Mouse (Mus musculus): Measurements from ENCODE around the gene Prkcz. TPM values are rescaled to one million over a fixed set of nuclear protein-coding genes. Genes with fewer than 3 reads are reported as not detected.
A peak's percentile ranks its signal among the peaks of the same experiment; 100 is the strongest.

Prkcz gene
- total and polyA plus RNA-seq, 2 experiments from 2014 or later, result 92.5 to 103 TPM

- WGBS, result 54% methylated on average over 4 of the region's 4 CpGs
- H3K4me2 ChIP-seq (ENCODE audit: low read depth), result no peak overlapping the region
- H3K4me1 ChIP-seq (ENCODE audit: insufficient read depth), result peaks cover 25% of the 10 kb centered on the region
- no peak overlapping the region for H3K4me3 ChIP-seq (ENCODE audit: low read depth, low read length)
- no peak for ATAC-seq
- no peaks in the 10 kb centered on the region for H3K27me3 ChIP-seq (ENCODE audit: insufficient read depth, low read length)
- TF ChIP-seq CTCF (IDR thresholded peaks at IDR 0.05; ENCODE audit: low read depth), result no peak
- DNase-seq, result no peak
- no peaks in the 10 kb centered on the region for H3K9me3 ChIP-seq (ENCODE audit: low read length)
- H3K27ac ChIP-seq (ENCODE audit: low read depth, low read length), result peak overlapping the region; percentile 35
- peaks cover 6% of the 10 kb centered on the region; the same call in 1 of the 2 replicates for H3K36me3 ChIP-seq (ENCODE audit: insufficient read depth)
- H3K9ac ChIP-seq, result no peak overlapping the region
Observed at GRCm38 (mm10) chr4:155301965-155302364, 59.2 kb downstream of the Prkcz start.

GRCm38 (mm10) chr4:155301098-155301447 is 60.1 kb downstream of the Prkcz start:
- ATAC-seq (no peak), DNase-seq (no peak)
- no peak overlapping the region for H3K9ac ChIP-seq
- WGBS, result 92% methylated on average over 7 of the region's 7 CpGs
- peaks cover 6% of the 10 kb centered on the region; the same call in 1 of the 2 replicates for H3K36me3 ChIP-seq (ENCODE audit: insufficient read depth)
- H3K27me3 ChIP-seq (ENCODE audit: insufficient read depth, low read length), result no peaks in the 10 kb centered on the region
- H3K27ac ChIP-seq (ENCODE audit: low read depth, low read length), result peak overlapping the region; percentile 35; the same call in 1 of the 2 replicates
- H3K4me1 ChIP-seq (ENCODE audit: insufficient read depth), result peaks cover 17% of the 10 kb centered on the region
- TF ChIP-seq CTCF (IDR thresholded peaks at IDR 0.05; ENCODE audit: low read depth), result no peak
- H3K9me3 ChIP-seq (ENCODE audit: low read length), result no peaks in the 10 kb centered on the region
- no peak overlapping the region for H3K4me3 ChIP-seq (ENCODE audit: low read depth, low read length)
- H3K4me2 ChIP-seq (ENCODE audit: low read depth), result no peak overlapping the region

GRCm38 (mm10) chr4:155300421-155301097 is 60.6 kb downstream of the Prkcz start:
- Histone ChIP-seq H3K4me3 (ENCODE audit: low read depth, low read length) (no peak overlapping the region), H3K9ac (no peak overlapping the region), H3K27ac (ENCODE audit: low read depth, low read length) (no peak overlapping the region), H3K4me1 (ENCODE audit: insufficient read depth) (peaks cover 13% of the 10 kb centered on the region; the same call in 1 of the 2 replicates), H3K36me3 (ENCODE audit: insufficient read depth) (peaks cover 6% of the 10 kb centered on the region; the same call in 1 of the 2 replicates), H3K9me3 (ENCODE audit: low read length) (no peaks in the 10 kb centered on the region), H3K27me3 (ENCODE audit: insufficient read depth, low read length) (no peaks in the 10 kb centered on the region), H3K4me2 (ENCODE audit: low read depth) (no peak overlapping the region)
- ATAC-seq (no peak), DNase-seq (no peak)
- TF ChIP-seq CTCF (IDR thresholded peaks at IDR 0.05; ENCODE audit: low read depth), result no peak
- 82% methylated on average over 21 of the region's 21 CpGs for WGBS

- no peak for TF ChIP-seq CTCF (IDR thresholded peaks at IDR 0.05; ENCODE audit: low read depth)
- 86% methylated on average over 4 of the region's 4 CpGs for WGBS
- H3K27me3 ChIP-seq (ENCODE audit: insufficient read depth, low read length), result no peaks in the 10 kb centered on the region
- no peak overlapping the region for H3K4me2 ChIP-seq (ENCODE audit: low read depth)
- H3K9me3 ChIP-seq (ENCODE audit: low read length), result no peaks in the 10 kb centered on the region
- H3K36me3 ChIP-seq (ENCODE audit: insufficient read depth), result peaks cover 6% of the 10 kb centered on the region; the same call in 1 of the 2 replicates
- H3K4me1 ChIP-seq (ENCODE audit: insufficient read depth), result 0 out of 2 replicates have a peak, but pooled peaks cover 11% of the 10 kb centered on the region
- H3K27ac ChIP-seq (ENCODE audit: low read depth, low read length), result no peak overlapping the region
- H3K4me3 ChIP-seq (ENCODE audit: low read depth, low read length), result no peak overlapping the region
- ATAC-seq (no peak), DNase-seq (no peak)
- no peak overlapping the region for H3K9ac ChIP-seq
Observed at GRCm38 (mm10) chr4:155298826-155299225, 62.3 kb downstream of the Prkcz start.

- H3K36me3 ChIP-seq (ENCODE audit: insufficient read depth), result peaks cover 13% of the 10 kb centered on the region; the same call in 1 of the 2 replicates
- H3K27ac ChIP-seq (ENCODE audit: low read depth, low read length), result 0 out of 2 replicates have a peak overlapping the region, but pooled peaks have one; percentile 88
- H3K4me3 ChIP-seq (ENCODE audit: low read depth, low read length), result no peak overlapping the region
- H3K4me2 ChIP-seq (ENCODE audit: low read depth), result no peak overlapping the region
- peak; percentile 61 for TF ChIP-seq CTCF (IDR thresholded peaks at IDR 0.05; ENCODE audit: low read depth)
- H3K27me3 ChIP-seq (ENCODE audit: insufficient read depth, low read length), result no peaks in the 10 kb centered on the region
- no peak overlapping the region for H3K9ac ChIP-seq
- WGBS, result 58% methylated on average over 2 of the region's 2 CpGs
- H3K4me1 ChIP-seq (ENCODE audit: insufficient read depth), result 0 out of 2 replicates have a peak, but pooled peaks cover 9% of the 10 kb centered on the region
- DNase-seq (no peak), ATAC-seq (no peak; the same call in 1 of the 2 replicates)
- H3K9me3 ChIP-seq (ENCODE audit: low read length), result no peaks in the 10 kb centered on the region
Observed at GRCm38 (mm10) chr4:155297057-155297456, 64.1 kb downstream of the Prkcz start.

- Histone ChIP-seq H3K27ac (ENCODE audit: low read depth, low read length) (peak overlapping the region; percentile 88), H3K4me2 (ENCODE audit: low read depth) (no peak overlapping the region)
- ATAC-seq, result peak; percentile 76
Observed at GRCm38 (mm10) chr4:155295996-155296395, 65.2 kb downstream of the Prkcz start.

GRCm38 (mm10) chr4:155295026-155295590 is 66.1 kb downstream of the Prkcz start:
- no peak overlapping the region for H3K4me3 ChIP-seq (ENCODE audit: low read depth, low read length)
- H3K4me2 ChIP-seq (ENCODE audit: low read depth), result no peak overlapping the region
- H3K9ac ChIP-seq, result no peak overlapping the region
- peak; percentile 54 for DNase-seq
- no peaks in the 10 kb centered on the region for H3K27me3 ChIP-seq (ENCODE audit: insufficient read depth, low read length)
- WGBS, result 73% methylated on average over 10 of the region's 10 CpGs
- no peak for ATAC-seq
- H3K4me1 ChIP-seq (ENCODE audit: insufficient read depth), result 0 out of 2 replicates have a peak, but pooled peaks cover 8% of the 10 kb centered on the region
- H3K9me3 ChIP-seq (ENCODE audit: low read length), result no peaks in the 10 kb centered on the region
- H3K36me3 ChIP-seq (ENCODE audit: insufficient read depth), result peaks cover 13% of the 10 kb centered on the region; the same call in 1 of the 2 replicates
- peak overlapping the region; percentile 88 for H3K27ac ChIP-seq (ENCODE audit: low read depth, low read length)
- TF ChIP-seq CTCF (IDR thresholded peaks at IDR 0.05; ENCODE audit: low read depth), result peak; percentile 46

More at GRCm38 (mm10) chr4:155295996-155296395, 65.2 kb downstream of the Prkcz start:
- 37% methylated on average over 4 of the region's 4 CpGs for WGBS
- Histone ChIP-seq H3K36me3 (ENCODE audit: insufficient read depth) (peaks cover 13% of the 10 kb centered on the region; the same call in 1 of the 2 replicates), H3K27me3 (ENCODE audit: insufficient read depth, low read length) (no peaks in the 10 kb centered on the region), H3K4me3 (ENCODE audit: low read depth, low read length) (no peak overlapping the region), H3K9ac (no peak overlapping the region), H3K9me3 (ENCODE audit: low read length) (no peaks in the 10 kb centered on the region), H3K4me1 (ENCODE audit: insufficient read depth) (0 out of 2 replicates have a peak, but pooled peaks cover 8% of the 10 kb centered on the region)
- peak; percentile 90 for DNase-seq
- peak; percentile 59 for TF ChIP-seq CTCF (IDR thresholded peaks at IDR 0.05; ENCODE audit: low read depth)
